Mouse (Mus musculus) megakaryocyte, embryonic 14.5 days (primary cell): ENCODE measurements around the gene Spc25.

Source experiments
- FLI1 ChIP-seq: IDR thresholded peaks from 2 replicates; pipeline ENCODE4 v1.6.1; 2012; ENCODE audit warnings: low read length, inconsistent platforms, mixed read lengths
- GATA1 ChIP-seq: IDR thresholded peaks from 3 replicates; pipeline ENCODE4 v1.6.1; 2012; ENCODE audit warnings: mixed read lengths, low read length, inconsistent platforms, borderline replicate concordance

- TF ChIP-seq GATA1 (no peak), FLI1 (no peak)
These were observed 33.3 kb upstream of the Spc25 start for GRCm38 (mm10) chr2:69239315-69239714.
